Mouse (Mus musculus) cerebellum, adult 11 months (tissue): ENCODE results near the gene Lmx1b.
A peak's percentile ranks its signal among the peaks of the same experiment; 100 is the strongest.

Experiments
- DNase-seq: peaks from one replicate; pipeline ENCODE4 v3.0.0; 2022

Lmx1b gene

DNA sequence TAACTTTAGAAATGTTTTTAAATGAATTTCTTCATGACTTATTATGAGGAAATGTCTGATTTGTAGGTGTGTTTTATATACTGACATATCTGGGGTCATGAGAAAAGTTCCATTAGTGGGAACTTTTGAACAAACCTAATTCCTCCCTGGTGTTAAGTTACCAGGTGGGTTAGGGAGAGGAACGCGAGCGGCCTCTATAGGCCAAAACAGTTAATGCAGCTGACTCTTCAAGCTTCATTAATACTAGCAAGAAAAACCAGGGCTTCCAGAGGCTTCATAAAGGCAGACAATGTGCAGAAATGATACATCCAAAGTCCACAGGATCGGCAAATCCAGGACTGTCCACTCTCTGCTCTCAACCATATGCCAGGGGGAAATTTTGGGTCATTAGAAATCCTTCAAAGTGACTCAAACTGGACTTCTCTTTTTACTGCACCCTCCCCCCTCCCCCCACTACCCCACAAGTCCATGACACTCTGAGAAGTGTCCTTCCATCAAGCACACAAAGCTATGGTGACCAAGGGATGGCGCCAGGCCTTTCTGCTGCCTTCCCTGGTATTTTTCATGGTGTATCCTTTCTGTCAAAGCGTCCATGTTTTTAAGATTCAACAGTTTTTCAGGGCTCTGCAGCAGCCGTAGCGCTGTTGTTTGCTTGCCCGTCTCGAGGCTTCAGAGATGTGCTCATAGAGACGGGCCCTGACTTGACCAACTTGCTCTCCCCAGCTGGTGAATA lies 97.4 kb downstream of the Lmx1b start:
- DNase-seq, result peak; percentile 71

DNA sequence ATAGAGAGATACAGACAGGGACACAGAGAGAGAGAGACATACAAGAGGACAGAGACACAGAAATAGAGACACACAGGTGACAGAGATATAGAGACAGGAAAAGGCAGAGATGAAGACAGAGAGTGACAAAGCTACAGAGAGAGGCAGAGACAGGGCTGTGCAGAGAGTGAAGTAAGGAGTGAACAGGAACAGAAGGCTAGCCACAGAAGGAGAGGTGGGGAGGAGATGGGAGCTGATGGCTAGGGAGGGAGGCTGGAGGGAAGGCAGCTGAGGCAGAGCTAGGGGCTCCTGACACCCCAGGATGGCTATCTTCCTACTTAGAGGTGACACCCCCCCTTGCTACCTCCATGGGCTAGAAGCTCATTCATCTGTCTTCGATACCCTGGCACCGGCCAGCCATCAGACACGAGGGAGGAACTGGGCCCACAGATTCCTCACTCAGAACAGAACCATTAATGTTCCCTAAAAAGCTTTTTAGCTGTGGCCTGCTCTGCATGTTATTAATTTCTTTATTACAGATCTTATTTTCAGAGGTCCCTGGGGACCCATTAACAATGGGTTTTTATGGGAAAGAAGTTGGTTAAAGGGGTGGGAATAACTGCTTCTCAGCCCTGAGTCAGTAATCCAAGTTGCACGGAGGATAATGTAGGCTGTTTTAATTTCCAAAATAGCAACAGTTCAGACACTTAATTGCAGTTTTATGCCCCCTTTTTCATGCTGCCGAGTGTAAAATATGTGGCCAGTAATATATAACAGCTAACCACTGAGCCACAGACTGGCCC lies 114.8 kb downstream of the Lmx1b start:
- DNase-seq, result no peak

DNA sequence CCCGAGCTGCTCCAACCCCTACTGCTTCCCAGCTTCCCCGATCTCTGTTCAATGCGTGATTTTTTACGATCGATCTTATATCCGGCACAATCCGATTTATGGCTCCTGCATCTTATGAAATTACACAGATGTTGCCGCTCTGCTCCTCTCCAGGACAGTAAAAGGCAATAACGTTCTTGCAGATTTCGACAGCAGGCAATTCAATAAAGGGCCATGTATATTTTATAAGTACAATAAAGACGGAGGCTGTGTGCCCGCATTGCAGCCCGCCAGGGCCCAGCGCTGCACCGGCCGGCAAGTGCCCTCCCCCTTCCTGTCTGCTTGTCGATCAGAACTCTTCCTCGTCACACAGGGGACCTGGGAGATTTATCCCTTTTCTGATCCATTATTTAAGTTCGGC lies 124.5 kb downstream of the Lmx1b start:
- DNase-seq, result no peak

- no peak for DNase-seq
These were observed 124.9 kb downstream of the Lmx1b start for GRCm38 (mm10) chr2:33515431-33515830.
